Mouse (Mus musculus) CH12.LX (cell line): ENCODE data around the gene R3hcc1l. TPM values are rescaled to one million over a fixed set of nuclear protein-coding genes. Genes with fewer than 3 reads are reported as not detected.
A peak's percentile ranks its signal among the peaks of the same experiment; 100 is the strongest.

ENCODE experiments used
- DNase-seq: peaks from one replicate; pipeline ENCODE4 v3.0.0-alpha.2; 2013; ENCODE audit errors: extremely low read depth
- H3K27ac ChIP-seq: 2 replicates; pipeline ENCODE4 v1.5.1; 2012; ENCODE audit warnings: low read depth, mild to moderate bottlenecking, control low read depth, moderate library complexity; ENCODE audit not compliant: insufficient read depth
- H3K27me3 ChIP-seq: replicated peaks from 2 replicates; pipeline ENCODE3; 2012; ENCODE audit warnings: inconsistent platforms
- H3K36me3 ChIP-seq, 2 experiments: replicated peaks in 1 of 2; 2 replicates each; pipeline versions ENCODE3 to v1.6.1; 2012; ENCODE audit warnings: inconsistent platforms in 1 of 2, low read length in 1 of 2, mild to moderate bottlenecking in 1 of 2, mixed read lengths in 1 of 2, moderate library complexity in 1 of 2; ENCODE audit not compliant: control insufficient read depth in 1 of 2, insufficient read depth in 1 of 2
- H3K4me1 ChIP-seq, 2 experiments: 2 replicates each; pipeline ENCODE4 v1.6.1; 2012; ENCODE audit warnings: inconsistent platforms in 1 of 2, moderate library complexity in 1 of 2; ENCODE audit not compliant: insufficient read depth in 2 of 2, control insufficient read depth in 1 of 2
- H3K4me2 ChIP-seq: 2 replicates; pipeline ENCODE4 v1.6.1; 2012; ENCODE audit warnings: low read depth, mild to moderate bottlenecking, control low read depth; ENCODE audit not compliant: poor library complexity, insufficient read depth, severe bottlenecking
- H3K4me3 ChIP-seq, 3 experiments: fragments of 150-350 bp in 1 of 3; sonication (generic) in 1 of 3; replicated peaks in 1 of 3; 2 replicates each; pipeline versions ENCODE3 to v1.5.1; 2011 to 2012; ENCODE audit warnings: low read depth in 2 of 3, low read length in 2 of 3, mild to moderate bottlenecking in 2 of 3, moderate library complexity in 2 of 3, control low read depth in 1 of 3, improper control_type of control experiment in 1 of 3, inconsistent platforms in 1 of 3, mixed read lengths in 1 of 3; ENCODE audit not compliant: poor library complexity in 1 of 3
- H3K79me2 ChIP-seq: replicated peaks from 2 replicates; pipeline ENCODE4 v1.6.1; 2012; ENCODE audit warnings: mild to moderate bottlenecking, moderate library complexity; ENCODE audit not compliant: control insufficient read depth, poor library complexity, insufficient read depth, severe bottlenecking; ENCODE audit errors: extremely low read depth
- H3K9ac ChIP-seq: 2 replicates; pipeline ENCODE4 v1.6.1; 2012; ENCODE audit warnings: low read depth, mild to moderate bottlenecking, control low read depth, moderate library complexity; ENCODE audit not compliant: insufficient read depth
- H3K9me3 ChIP-seq: replicated peaks from 2 replicates; pipeline ENCODE3; 2012; ENCODE audit warnings: low read length, inconsistent platforms, mixed read lengths
- E2F4 ChIP-seq: IDR thresholded peaks from 2 replicates; pipeline ENCODE4 v1.6.1; 2011; ENCODE audit warnings: low read depth, low read length, improper control_type of control experiment; ENCODE audit not compliant: insufficient replicate concordance
- EP300 ChIP-seq: IDR thresholded peaks from 2 replicates; pipeline ENCODE4 v1.6.1; 2011; ENCODE audit warnings: low read length, improper control_type of control experiment
- ETS1 ChIP-seq: conservative IDR thresholded peaks from 2 replicates; pipeline ENCODE4 v1.6.1; 2012; ENCODE audit warnings: low read depth, mild to moderate bottlenecking, inconsistent platforms, low read length, improper control_type of control experiment, moderate library complexity
- JUND ChIP-seq: conservative IDR thresholded peaks from 2 replicates; pipeline ENCODE4 v1.6.1; 2011; ENCODE audit warnings: low read depth, low read length, improper control_type of control experiment
- MAX ChIP-seq: IDR thresholded peaks from 2 replicates; pipeline ENCODE4 v1.6.1; 2011; ENCODE audit warnings: low read length, improper control_type of control experiment
- MEF2A ChIP-seq: IDR thresholded peaks from 2 replicates; pipeline ENCODE4 v1.6.1; 2014; ENCODE audit warnings: low read depth, mild to moderate bottlenecking, inconsistent platforms, low read length, improper control_type of control experiment, borderline replicate concordance
- NELFE ChIP-seq: IDR thresholded peaks from 2 replicates; pipeline ENCODE4 v1.6.1; 2011; ENCODE audit warnings: low read depth, low read length, improper control_type of control experiment
- PAX5 ChIP-seq: IDR thresholded peaks from 2 replicates; pipeline ENCODE4 v1.6.1; 2012; ENCODE audit warnings: low read length, inconsistent platforms, mixed read lengths
- POLR2A ChIP-seq: IDR thresholded peaks from 2 replicates; pipeline ENCODE4 v1.6.1; 2011; ENCODE audit warnings: low read depth, mild to moderate bottlenecking, improper control_type of control experiment, low read length
- SMC3 ChIP-seq: IDR thresholded peaks from 2 replicates; pipeline ENCODE4 v1.6.1; 2011; ENCODE audit warnings: low read depth, low read length, improper control_type of control experiment
- USF2 ChIP-seq: conservative IDR thresholded peaks from 2 replicates; pipeline ENCODE4 v1.6.1; 2011; ENCODE audit warnings: low read depth, low read length, improper control_type of control experiment
- dilution Hi-C: fragments of 300-500 bp; cut with MboI; formaldehyde crosslinking; loops from 2 replicates; pipeline ENCODE4 v1.14.3; 2020; ENCODE audit warnings: low sequenced_read_pairs; ENCODE audit not compliant: extremely low pct_unique_long_range_greater_than_20kb, extremely low pct_ligation_motif_present
- in situ Hi-C: fragments of 300-500 bp; cut with MboI; formaldehyde crosslinking; loops from 3 replicates; pipeline ENCODE4 v1.14.3; 2019; ENCODE audit warnings: low sequenced_read_pairs, low pct_ligation_motif_present, low pct_unique_long_range_greater_than_20kb, mixed read lengths
- polyA plus RNA-seq: library from polyadenylated mRNA; unstranded; fragments of >175 nt; gene quantifications from 2 replicates; pipeline ENCODE4 v1.2.1, GENCODE M21; 2012; ENCODE audit warnings: low read depth; ENCODE audit not compliant: insufficient read length
- total RNA-seq, 2 experiments: library from RNA; depleted of rRNA; stranded (reverse); fragments of 300-350 nt in 1 of 2; fragments of >200 nt in 1 of 2; gene quantifications; 2 replicates each; pipeline ENCODE4 v1.2.3; 2012 to 2014

Gene R3hcc1l
- total and polyA plus RNA-seq, 3 experiments: 6.1 to 12.2 (median 10.7) TPM

- in situ Hi-C loops: no loop called here
- no peaks in the 10 kb centered on the region for H3K36me3 ChIP-seq
- peaks cover 12 to 31% of the 10 kb centered on the region in 2 experiments for H3K4me1 ChIP-seq
- H3K4me3 ChIP-seq: no peak overlapping the region
- no peaks in the 10 kb centered on the region for H3K9me3 ChIP-seq
- DNase-seq: no peak
- no peak for TF ChIP-seq NELFE
- no peak overlapping the region for H3K27ac ChIP-seq
- peaks cover 12% of the 10 kb centered on the region for H3K79me2 ChIP-seq
- dilution Hi-C loops: no loop called here
- H3K27me3 ChIP-seq: no peaks in the 10 kb centered on the region
- no peak overlapping the region for H3K9ac ChIP-seq
- H3K4me2 ChIP-seq: no peak overlapping the region
Measured at GRCm38 (mm10) chr19:42516121-42516520, 2.4 kb upstream of the R3hcc1l start.

GRCm38 (mm10) chr19:42517957-42518619 is 471 bp upstream of the R3hcc1l start:
- dilution Hi-C loops: no loop called here
- DNase-seq: no peak
- 0 out of 2 replicates have a peak, but pooled peaks have one; percentile 8 for TF ChIP-seq USF2
- TF ChIP-seq EP300: no peak

GRCm38 (mm10) chr19:42519760-42520159 is 1.2 kb downstream of the R3hcc1l start:
- Histone ChIP-seq H3K79me2 (peaks cover 17% of the 10 kb centered on the region), H3K4me3 (peak overlapping the region; percentile 66 to 91 (median 86)), H3K4me1 (peaks cover 3 to 15% of the 10 kb centered on the region in 2 experiments; a peak in 3 of 4 replicates), H3K4me2 (peak overlapping the region; percentile 56), H3K27me3 (no peaks in the 10 kb centered on the region), H3K9ac (peak overlapping the region; percentile 64), H3K27ac (no peak overlapping the region), H3K9me3 (no peaks in the 10 kb centered on the region), H3K36me3 (no peaks in the 10 kb centered on the region)
- no peak for DNase-seq
- dilution Hi-C loops: no loop called here
- TF ChIP-seq MEF2A (no peak), ETS1 (no peak), E2F4 (no peak), POLR2A (no peak), SMC3 (no peak), MAX (peak; percentile 30; the same call in 1 of the 2 replicates), PAX5 (no peak), JUND (no peak), USF2 (no peak)
- in situ Hi-C loops: no loop called here

More at GRCm38 (mm10) chr19:42517957-42518619, 471 bp upstream of the R3hcc1l start:
- Histone ChIP-seq H3K36me3 (no peaks in the 10 kb centered on the region), H3K27ac (no peak overlapping the region), H3K9me3 (no peaks in the 10 kb centered on the region), H3K79me2 (peaks cover 12% of the 10 kb centered on the region), H3K4me2 (peak overlapping the region; percentile 52), H3K4me1 (peaks cover 4 to 17% of the 10 kb centered on the region in 2 experiments), H3K4me3 (peak overlapping the region; percentile 65 to 86 (median 75)), H3K27me3 (no peaks in the 10 kb centered on the region), H3K9ac (no peak overlapping the region)
- in situ Hi-C loops: no loop called here
